Mouse (Mus musculus) lung, postnatal 0 days (tissue): ENCODE results near the gene Msln.

Experiments used
- CTCF ChIP-seq: IDR thresholded peaks from 2 replicates; pipeline ENCODE4 v1.5.1; 2016; ENCODE audit warnings: antibody characterized with exemption, mild to moderate bottlenecking
- EP300 ChIP-seq: IDR thresholded peaks from 2 replicates; pipeline ENCODE4 v1.6.1; 2016; ENCODE audit warnings: antibody characterized with exemption, mild to moderate bottlenecking, control low read depth

GRCm38 (mm10) chr17:25727265-25728008 is 26.7 kb downstream of the Msln start, which contains the start of the genes Chtf18 and Rpusd1:
- no peak for TF ChIP-seq CTCF
- no peak for TF ChIP-seq EP300
